Mouse (Mus musculus) limb, embryonic 10.5 days (tissue): Measurements from ENCODE around the gene Macrod2. TPM values are rescaled to one million over a fixed set of nuclear protein-coding genes. Genes with fewer than 3 reads are reported as not detected.

Source experiments
- DNase-seq: peaks from one replicate; pipeline ENCODE4 v3.0.0-alpha.2; 2017; ENCODE audit warnings: low spot score
- H3K27ac ChIP-seq: fragments of 300-500 bp; sonication (generic); 2 replicates; pipeline ENCODE4 v1.5.1; 2016; ENCODE audit warnings: mild to moderate bottlenecking
- H3K27me3 ChIP-seq: fragments of 300-500 bp; sonication (generic); 2 replicates; pipeline ENCODE4 v1.6.1; 2016; ENCODE audit warnings: low read depth, mild to moderate bottlenecking; ENCODE audit not compliant: poor library complexity, severe bottlenecking
- H3K36me3 ChIP-seq: fragments of 300-500 bp; sonication (generic); 2 replicates; pipeline ENCODE4 v1.6.1; 2016; ENCODE audit warnings: mild to moderate bottlenecking, moderate library complexity
- H3K4me1 ChIP-seq: fragments of 300-500 bp; sonication (generic); 2 replicates; pipeline ENCODE4 v1.6.1; 2016
- H3K4me3 ChIP-seq: fragments of 300-500 bp; sonication (generic); 2 replicates; pipeline ENCODE4 v1.5.1; 2016; ENCODE audit warnings: mild to moderate bottlenecking, moderate library complexity
- H3K9me3 ChIP-seq: fragments of 300-500 bp; sonication (generic); replicated peaks from 2 replicates; pipeline ENCODE4 v1.6.1; 2016; ENCODE audit warnings: mild to moderate bottlenecking
- WGBS: fragments of 180-500 bp; shearing (Covaris S2); methylation state at CpG from one replicate; pipeline ENCODE4 v1.1.7; 2016; 5-methylcytosine and 5-hydroxymethylcytosine counted together
- polyA plus RNA-seq: library from polyadenylated mRNA; unstranded; fragments of >200 nt; fragmentation: Nextera tagmentation; extraction: Ambion mirVana; gene quantifications from 2 replicates; pipeline ENCODE4 v1.2.1, GENCODE M21; 2016

Gene Macrod2
- polyA plus RNA-seq, 1 experiment from 2014 or later = 42.7 TPM

DNA sequence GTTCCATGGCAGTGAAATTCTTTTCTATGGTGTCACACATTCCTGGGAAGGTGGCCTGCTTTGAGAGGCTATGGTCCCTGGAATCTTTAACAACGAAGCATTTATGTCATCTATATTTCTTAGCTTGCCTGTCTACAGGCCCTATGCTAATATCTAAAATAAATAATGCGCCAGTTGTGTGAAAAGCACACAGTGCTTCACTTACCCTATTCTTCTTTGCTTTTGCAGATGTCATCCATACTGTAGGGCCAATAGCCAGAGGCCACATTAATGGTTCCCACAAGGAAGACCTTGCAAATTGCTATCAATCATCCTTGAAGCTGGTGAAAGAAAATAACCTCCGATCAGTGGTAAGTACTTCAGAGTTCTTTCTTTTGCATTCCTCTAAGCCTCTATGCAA is 1119.9 kb downstream of the Macrod2 start:
- WGBS = 83% methylated on average over 3 of the region's 3 CpGs
- H3K36me3 ChIP-seq = no peaks in the 10 kb centered on the region
- H3K27me3 ChIP-seq = no peaks in the 10 kb centered on the region
- H3K4me1 ChIP-seq = no peaks in the 10 kb centered on the region
- H3K4me3 ChIP-seq = no peak overlapping the region
- no peaks in the 10 kb centered on the region for H3K9me3 ChIP-seq
- H3K27ac ChIP-seq = no peak overlapping the region
- DNase-seq = no peak

DNA sequence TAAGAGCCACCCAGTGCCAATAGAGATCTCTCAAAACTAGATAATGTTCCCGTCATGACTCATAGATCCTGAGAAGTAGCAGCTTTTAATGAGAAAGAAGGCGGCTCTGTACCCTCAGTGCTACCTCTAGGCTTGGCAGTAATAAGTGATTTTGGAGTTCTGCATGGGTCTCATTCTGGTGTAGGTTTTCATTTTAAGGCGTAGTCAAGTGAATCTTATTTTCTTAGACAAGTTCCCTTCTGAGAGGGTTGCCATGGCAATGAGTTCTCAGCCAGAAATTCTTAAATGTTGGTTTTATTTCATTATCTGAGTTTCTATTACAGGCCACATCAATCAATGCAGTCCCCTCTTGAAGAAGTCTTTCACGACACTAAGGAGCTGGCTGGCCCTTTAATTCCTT is 1127.0 kb downstream of the Macrod2 start:
- H3K4me1 ChIP-seq = no peaks in the 10 kb centered on the region
- H3K9me3 ChIP-seq = no peaks in the 10 kb centered on the region
- H3K27ac ChIP-seq = no peak overlapping the region
- H3K36me3 ChIP-seq = no peaks in the 10 kb centered on the region
- DNase-seq = no peak
- no peaks in the 10 kb centered on the region for H3K27me3 ChIP-seq
- 88% methylated on average over 4 of the region's 4 CpGs for WGBS
- H3K4me3 ChIP-seq = no peak overlapping the region

DNA sequence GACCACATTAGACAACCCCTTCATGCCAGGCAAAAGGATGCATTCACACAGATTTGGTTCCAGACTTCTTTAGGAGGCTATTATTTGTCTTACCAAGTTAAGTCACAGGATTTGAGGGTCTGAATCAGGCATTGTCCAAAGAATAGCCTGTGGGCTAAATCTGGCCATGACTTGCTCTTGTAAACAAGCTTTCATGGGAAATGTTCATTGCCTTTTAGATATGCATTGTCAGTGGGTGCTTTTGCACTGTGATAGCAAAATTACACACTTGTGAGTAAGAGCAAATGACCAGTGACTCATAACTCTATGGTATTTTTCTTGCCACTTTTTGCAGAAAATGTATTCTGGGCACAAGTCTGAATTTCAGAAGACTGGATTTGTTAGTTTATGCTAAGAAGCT is 1150.8 kb downstream of the Macrod2 start:
- H3K27me3 ChIP-seq = no peaks in the 10 kb centered on the region
- no peak overlapping the region for H3K27ac ChIP-seq
- no peaks in the 10 kb centered on the region for H3K4me1 ChIP-seq
- no peak for DNase-seq
- H3K36me3 ChIP-seq = no peaks in the 10 kb centered on the region
- no peaks in the 10 kb centered on the region for H3K9me3 ChIP-seq
- H3K4me3 ChIP-seq = no peak overlapping the region

DNA sequence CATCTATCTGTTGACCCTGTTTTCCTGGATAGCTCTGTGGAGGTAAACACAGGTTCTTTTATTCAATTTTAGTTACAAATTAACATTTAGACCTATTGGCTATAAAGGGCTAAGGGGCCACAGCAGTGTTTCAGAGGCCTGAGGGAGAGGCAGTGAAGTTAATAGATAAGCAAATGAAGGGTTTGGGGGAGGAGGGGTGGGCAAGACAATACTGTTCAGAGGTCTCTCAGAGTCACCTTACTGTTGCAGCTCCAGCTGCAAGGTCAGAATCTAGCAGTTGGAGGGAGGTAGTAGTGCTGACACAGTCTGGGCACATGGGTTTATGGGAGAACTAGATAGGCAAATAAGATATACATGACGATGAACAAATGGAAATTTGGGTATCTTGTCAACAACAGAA is 1156.6 kb downstream of the Macrod2 start:
- no peaks in the 10 kb centered on the region for H3K27me3 ChIP-seq
- 85% methylated on average over 1 of the region's 1 CpGs for WGBS
- no peaks in the 10 kb centered on the region for H3K36me3 ChIP-seq
- peaks cover 21% of the 10 kb centered on the region for H3K4me1 ChIP-seq
- no peak overlapping the region for H3K4me3 ChIP-seq
- no peak overlapping the region for H3K27ac ChIP-seq
- no peak for DNase-seq
- no peaks in the 10 kb centered on the region for H3K9me3 ChIP-seq

DNA sequence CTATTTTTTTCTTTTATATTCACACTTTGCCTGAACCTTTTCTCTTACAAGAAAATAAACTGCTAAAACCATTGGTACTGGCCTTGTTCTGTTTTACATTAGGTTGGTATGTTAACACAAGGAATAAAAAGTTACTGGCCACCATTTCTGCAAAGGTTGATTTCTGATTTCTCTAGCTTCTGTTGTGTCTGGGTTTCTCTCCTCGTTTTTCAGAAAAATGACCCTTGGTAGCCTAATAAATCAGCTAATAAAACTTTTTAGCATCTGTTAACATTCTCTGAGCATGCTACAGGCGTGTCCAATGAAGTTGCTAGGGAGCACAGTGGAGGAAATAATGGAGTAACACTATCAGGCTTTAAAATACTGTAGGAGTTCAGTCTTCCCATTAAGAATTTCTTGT is 1161.6 kb downstream of the Macrod2 start:
- Histone ChIP-seq H3K27ac (no peak overlapping the region), H3K4me1 (peaks cover 25% of the 10 kb centered on the region), H3K36me3 (no peaks in the 10 kb centered on the region), H3K27me3 (no peaks in the 10 kb centered on the region), H3K9me3 (no peaks in the 10 kb centered on the region), H3K4me3 (no peak overlapping the region)
- DNase-seq = no peak
- 36% methylated on average over 2 of the region's 2 CpGs for WGBS

DNA sequence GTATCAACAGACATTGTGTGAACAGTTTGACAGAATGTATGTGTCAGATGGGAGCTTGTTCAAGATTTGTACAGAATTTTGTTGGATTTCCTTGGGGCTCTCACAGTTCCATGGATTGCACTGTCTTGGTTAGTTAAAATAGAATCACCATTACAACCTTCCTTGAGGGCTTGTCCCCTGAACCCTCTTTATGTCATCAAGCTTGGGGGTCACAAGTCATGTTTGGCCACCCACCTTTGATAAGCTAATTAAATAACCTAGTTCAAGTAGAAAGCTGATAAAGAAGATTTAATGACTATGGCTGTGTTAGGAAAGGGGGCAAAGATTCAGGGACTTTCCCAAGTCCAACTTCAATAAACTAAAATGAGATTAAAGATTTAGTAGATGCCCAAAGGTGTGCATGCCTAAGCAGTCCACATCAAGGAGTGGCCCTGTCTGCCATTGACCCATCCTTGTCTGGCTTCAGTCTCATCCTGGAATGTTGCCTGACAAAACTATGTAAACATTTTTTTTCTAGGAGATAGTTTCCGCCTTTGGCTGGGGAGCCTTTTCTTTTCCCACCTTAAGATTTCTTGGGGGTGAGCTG is 1163.2 kb downstream of the Macrod2 start:
- no peak for DNase-seq
- no peak overlapping the region for H3K4me3 ChIP-seq
- H3K9me3 ChIP-seq = no peaks in the 10 kb centered on the region
- 69% methylated on average over 1 of the region's 1 CpGs for WGBS
- H3K36me3 ChIP-seq = no peaks in the 10 kb centered on the region
- peaks cover 25% of the 10 kb centered on the region for H3K4me1 ChIP-seq
- no peak overlapping the region for H3K27ac ChIP-seq
- H3K27me3 ChIP-seq = no peaks in the 10 kb centered on the region

DNA sequence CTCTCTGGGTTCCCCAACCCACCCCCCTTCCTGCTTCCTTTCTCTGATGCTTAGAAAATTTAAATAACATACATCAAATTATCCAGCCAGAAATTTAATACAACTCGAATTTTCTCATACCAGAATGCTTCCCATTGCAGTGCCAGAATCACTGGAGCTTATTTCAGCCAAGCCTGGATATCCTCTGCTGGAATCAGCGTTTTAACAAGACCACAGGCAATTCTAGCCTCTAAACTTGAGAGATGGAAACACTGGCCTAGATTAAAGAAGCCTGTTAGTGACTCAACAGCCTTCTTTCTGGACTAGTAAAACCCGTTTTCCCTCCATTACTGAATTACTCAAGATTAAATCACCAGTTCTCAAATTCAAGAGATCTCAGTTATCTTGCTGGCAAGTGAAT is 1170.9 kb downstream of the Macrod2 start:
- no peak overlapping the region for H3K4me3 ChIP-seq
- DNase-seq = no peak
- 67% methylated on average over 3 of the region's 3 CpGs for WGBS
- no peaks in the 10 kb centered on the region for H3K27me3 ChIP-seq
- no peaks in the 10 kb centered on the region for H3K36me3 ChIP-seq
- H3K27ac ChIP-seq = no peak overlapping the region
- H3K4me1 ChIP-seq = peaks cover 4% of the 10 kb centered on the region; the same call in 1 of the 2 replicates
- H3K9me3 ChIP-seq = no peaks in the 10 kb centered on the region

DNA sequence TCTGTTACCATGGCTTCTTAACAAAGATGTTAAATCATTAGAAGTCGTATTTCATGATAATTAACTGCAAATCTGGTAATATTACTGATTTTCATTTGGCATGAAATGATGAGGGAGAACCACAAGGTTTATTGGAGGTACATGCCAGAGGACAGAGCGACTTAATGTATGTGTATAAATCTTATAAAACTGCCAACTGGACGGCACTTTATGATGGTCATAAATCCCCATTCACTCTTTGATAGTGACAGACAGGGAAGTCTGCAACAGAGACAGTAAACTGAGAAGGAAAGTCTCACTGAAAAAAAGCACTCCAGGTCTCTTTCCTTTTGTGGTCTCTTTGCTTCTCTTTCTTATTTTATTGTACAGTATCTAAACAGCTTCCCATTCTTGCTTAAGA is 1176.3 kb downstream of the Macrod2 start:
- WGBS = 13% methylated on average over 3 of the region's 3 CpGs
- H3K4me3 ChIP-seq = no peak overlapping the region
- H3K4me1 ChIP-seq = peaks cover 23% of the 10 kb centered on the region
- H3K27ac ChIP-seq = no peak overlapping the region
- H3K9me3 ChIP-seq = no peaks in the 10 kb centered on the region
- DNase-seq = no peak
- H3K27me3 ChIP-seq = no peaks in the 10 kb centered on the region
- no peaks in the 10 kb centered on the region for H3K36me3 ChIP-seq

DNA sequence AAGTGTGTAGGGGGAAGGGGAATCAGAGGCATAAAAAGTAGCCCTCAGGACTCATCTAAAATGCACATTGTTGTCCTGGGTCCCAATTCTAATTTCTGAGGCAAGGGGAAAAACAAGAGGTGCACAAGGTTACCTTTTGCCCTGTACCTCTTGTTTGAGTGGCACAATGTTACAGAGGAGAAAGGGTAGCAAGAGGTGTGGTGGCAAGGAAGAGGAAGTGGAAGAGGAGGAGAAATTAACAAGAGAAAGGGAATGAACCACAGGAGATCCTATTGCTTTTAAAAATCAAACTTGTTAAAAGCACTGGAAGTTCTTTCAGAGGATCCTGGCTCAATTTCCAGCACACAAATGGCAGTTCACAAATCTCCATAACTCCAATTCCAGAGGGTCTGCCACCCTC is 1183.1 kb downstream of the Macrod2 start:
- peaks cover 16% of the 10 kb centered on the region for H3K4me1 ChIP-seq
- no peaks in the 10 kb centered on the region for H3K9me3 ChIP-seq
- no peaks in the 10 kb centered on the region for H3K27me3 ChIP-seq
- no peaks in the 10 kb centered on the region for H3K36me3 ChIP-seq
- H3K27ac ChIP-seq = no peak overlapping the region
- no peak for DNase-seq
- no peak overlapping the region for H3K4me3 ChIP-seq

DNA sequence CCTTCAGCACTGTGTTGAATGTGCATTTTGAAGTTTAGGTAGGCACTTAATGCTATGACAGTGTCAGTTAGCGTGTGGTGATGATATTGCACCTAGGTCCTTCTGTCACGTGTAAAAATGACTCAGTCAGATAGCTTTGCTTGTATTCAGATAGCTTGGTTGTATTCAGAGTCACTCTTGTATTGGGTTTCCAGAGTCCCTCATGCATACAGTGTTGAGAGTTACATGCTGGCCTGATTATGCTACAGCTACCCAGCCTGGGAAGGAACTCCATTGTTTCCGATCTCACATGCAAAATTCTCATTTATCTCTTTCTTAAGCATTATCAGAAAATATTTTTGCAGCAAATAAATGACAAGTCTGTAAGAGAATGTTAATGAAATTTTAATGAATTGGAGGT is 1187.3 kb downstream of the Macrod2 start:
- no peak for DNase-seq
- no peaks in the 10 kb centered on the region for H3K9me3 ChIP-seq
- H3K4me1 ChIP-seq = peaks cover 47% of the 10 kb centered on the region
- H3K36me3 ChIP-seq = no peaks in the 10 kb centered on the region
- no peak overlapping the region for H3K4me3 ChIP-seq
- 92% methylated on average over 3 of the region's 3 CpGs for WGBS
- H3K27ac ChIP-seq = peak overlapping the region; percentile 69
- H3K27me3 ChIP-seq = no peaks in the 10 kb centered on the region

DNA sequence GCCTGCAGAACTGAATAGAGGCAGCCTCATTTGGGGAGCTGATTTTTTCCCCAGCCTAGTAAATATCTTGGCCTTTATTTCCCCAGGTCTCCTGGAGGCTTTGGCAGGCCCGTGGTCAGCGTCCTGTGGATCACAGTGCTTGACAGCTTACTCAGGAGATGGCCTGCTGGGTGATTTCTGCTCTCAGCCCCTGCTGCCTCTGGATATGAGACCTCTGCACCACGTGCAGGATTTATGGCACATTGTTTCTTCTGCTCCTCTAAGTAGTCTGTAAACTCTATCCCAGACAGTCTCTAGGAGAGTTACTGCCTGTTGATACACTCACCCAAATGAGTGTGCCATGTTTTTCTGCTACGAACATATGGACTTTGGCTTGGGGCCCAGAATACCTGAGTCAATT is 1187.8 kb downstream of the Macrod2 start:
- WGBS = 14% methylated on average over 4 of the region's 4 CpGs
- H3K4me1 ChIP-seq = peaks cover 48% of the 10 kb centered on the region

DNA sequence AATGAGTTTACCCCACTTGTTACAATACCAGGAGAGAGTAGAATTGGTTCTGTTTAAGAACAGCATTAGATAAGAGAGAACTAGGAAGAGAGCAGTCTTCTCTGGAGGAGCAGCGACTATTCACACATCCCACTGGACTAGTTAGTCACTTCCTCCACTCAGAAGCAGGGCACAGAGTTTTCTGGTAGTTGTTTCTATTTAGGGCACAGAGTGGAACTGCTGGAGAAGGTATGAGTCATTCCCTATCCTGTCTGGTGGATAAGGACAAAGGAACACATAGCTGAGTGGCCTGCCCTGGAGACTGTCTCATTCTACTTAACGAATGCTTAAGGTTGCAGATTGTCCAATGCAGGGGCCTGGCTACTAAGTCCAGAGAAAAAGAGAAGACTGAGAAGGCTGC is 1192.2 kb downstream of the Macrod2 start:
- Histone ChIP-seq H3K36me3 (no peaks in the 10 kb centered on the region), H3K4me1 (peaks cover 62% of the 10 kb centered on the region), H3K27ac (peak overlapping the region; percentile 58), H3K4me3 (no peak overlapping the region), H3K27me3 (no peaks in the 10 kb centered on the region), H3K9me3 (no peaks in the 10 kb centered on the region)
- no peak for DNase-seq
- 86% methylated on average over 2 of the region's 2 CpGs for whole genome bisulfite sequencing

More for the DNA sequence above, 1187.8 kb downstream of the Macrod2 start:
- H3K4me3 ChIP-seq = no peak overlapping the region
- H3K27ac ChIP-seq = peak overlapping the region; percentile 69
- no peaks in the 10 kb centered on the region for H3K27me3 ChIP-seq
- DNase-seq = no peak
- no peaks in the 10 kb centered on the region for H3K9me3 ChIP-seq
- no peaks in the 10 kb centered on the region for H3K36me3 ChIP-seq

DNA sequence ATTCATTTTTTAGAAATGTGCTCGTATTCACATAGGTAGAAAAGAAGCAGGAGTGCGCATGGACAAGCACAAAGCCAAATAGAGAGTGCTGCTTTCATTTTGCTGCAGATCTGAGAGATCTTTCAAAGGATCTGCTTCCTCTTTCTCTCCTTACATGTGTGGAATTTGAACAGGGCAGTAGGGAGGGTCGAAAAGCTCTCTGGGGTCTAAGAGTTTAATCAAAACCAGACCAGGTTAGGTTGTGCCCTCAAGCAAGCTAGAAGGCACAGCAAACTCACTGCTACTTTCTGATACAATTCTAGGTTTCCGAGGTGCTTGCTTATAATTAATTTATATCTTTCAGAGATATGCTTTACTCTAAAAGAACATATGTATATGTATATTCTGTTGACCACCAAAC is 1196.2 kb downstream of the Macrod2 start:
- H3K36me3 ChIP-seq = no peaks in the 10 kb centered on the region
- DNase-seq = no peak
- H3K4me3 ChIP-seq = no peak overlapping the region
- H3K27ac ChIP-seq = peak overlapping the region; percentile 59; the same call in 1 of the 2 replicates
- no peaks in the 10 kb centered on the region for H3K27me3 ChIP-seq
- WGBS = 28% methylated on average over 4 of the region's 4 CpGs
- no peaks in the 10 kb centered on the region for H3K9me3 ChIP-seq
- H3K4me1 ChIP-seq = peaks cover 38% of the 10 kb centered on the region

DNA sequence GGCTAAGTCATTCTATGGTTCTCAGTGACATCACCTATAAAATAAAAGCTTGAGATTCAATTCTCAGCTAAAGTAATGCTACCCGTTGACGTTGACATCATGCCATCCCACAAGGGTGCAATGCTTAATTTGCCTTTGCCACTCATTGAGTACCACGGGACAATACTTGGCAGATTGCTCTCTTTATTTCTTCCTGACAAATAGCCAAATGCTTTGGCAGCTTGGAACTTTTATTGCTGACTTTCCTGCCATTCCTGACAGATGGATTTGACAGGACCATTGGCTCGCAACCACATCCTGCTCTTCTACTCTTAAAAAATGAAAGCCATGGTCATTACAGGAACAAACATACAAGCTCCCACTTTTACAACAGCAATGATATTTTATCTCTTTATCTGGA is 1199.7 kb downstream of the Macrod2 start:
- peaks cover 30% of the 10 kb centered on the region for H3K4me1 ChIP-seq
- no peak for DNase-seq
- H3K27me3 ChIP-seq = no peaks in the 10 kb centered on the region
- no peaks in the 10 kb centered on the region for H3K36me3 ChIP-seq
- no peak overlapping the region for H3K4me3 ChIP-seq
- 68% methylated on average over 4 of the region's 4 CpGs for WGBS
- no peaks in the 10 kb centered on the region for H3K9me3 ChIP-seq
- no peak overlapping the region for H3K27ac ChIP-seq
